Mouse (Mus musculus) cerebellum, adult 2 months (tissue): ENCODE data around the gene Mrrf.

Experiments used
- CTCF ChIP-seq: fragments of 200-500 bp; IDR thresholded peaks from 2 replicates; pipeline ENCODE4 v1.5.1; 2011; ENCODE audit warnings: low read depth, mild to moderate bottlenecking, control low read depth, low read length, moderate library complexity, borderline replicate concordance; ENCODE audit not compliant: insufficient read depth
- POLR2A ChIP-seq: fragments of 200-500 bp; IDR thresholded peaks from 2 replicates; pipeline ENCODE4 v1.6.1; 2011; ENCODE audit warnings: low read length, control low read depth, borderline replicate concordance; ENCODE audit not compliant: insufficient read depth

- no peak for TF ChIP-seq CTCF
- TF ChIP-seq POLR2A = no peak
Measured at GRCm38 (mm10) chr2:36197021-36197420, 60.8 kb downstream of the Mrrf start.
